Mouse (Mus musculus): ENCODE results near the gene Plk5. TPM values are rescaled to one million over a fixed set of nuclear protein-coding genes. Genes with fewer than 3 reads are reported as not detected.
A peak's percentile ranks its signal among the peaks of the same experiment; 100 is the strongest.

The Plk5 gene
- total and polyA plus RNA-seq, 2 experiments from 2014 or later: 7.4 to 12.9 TPM

DNA sequence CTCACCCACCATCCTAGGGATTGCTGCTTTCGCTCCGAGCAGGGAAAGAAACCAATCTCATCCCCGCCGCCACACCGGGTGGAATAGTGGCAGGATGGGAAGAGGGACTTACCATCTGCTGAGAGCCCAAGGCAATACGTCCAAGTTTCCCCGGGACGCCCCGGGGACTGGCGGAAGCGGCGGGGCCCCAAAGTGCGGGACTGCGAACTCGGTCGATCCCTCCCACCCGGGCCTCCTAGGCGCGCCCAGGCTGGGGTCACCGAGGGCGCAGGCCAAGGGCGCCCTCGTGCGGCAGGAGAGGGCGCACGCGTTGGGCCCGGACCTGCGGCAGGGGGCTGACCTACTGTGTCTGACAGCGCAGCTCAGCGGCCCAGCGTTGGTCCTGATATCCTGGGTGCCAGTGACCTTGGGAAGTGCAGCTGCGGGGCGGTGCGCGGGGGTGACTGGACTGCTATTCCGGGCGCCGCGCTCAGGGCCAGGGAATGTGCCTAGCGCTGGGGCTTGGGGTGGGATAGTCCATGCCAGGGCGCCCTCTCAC lies 7.9 kb upstream of the Plk5 start, which contains the start of gene Adamtsl5:
Gene Adamtsl5, minus strand, starts transcription at position 169 of the 538 bp plus-strand sequence.
- TF ChIP-seq CTCF (IDR thresholded peaks at IDR 0.05; ENCODE audit: low read depth): peak; percentile 51
- WGBS: 2% methylated on average over 42 of the region's 42 CpGs
- Histone ChIP-seq H3K36me3 (ENCODE audit: insufficient read depth) (no peaks in the 10 kb centered on the region), H3K9ac (no peak within 1 kb of the TSS), H3K4me1 (ENCODE audit: insufficient read depth) (peaks cover 4% of the 10 kb centered on the region; the same call in 1 of the 2 replicates), H3K27me3 (ENCODE audit: insufficient read depth, low read length) (peaks cover 79% of the 10 kb centered on the region), H3K4me2 (ENCODE audit: low read depth) (peak within 1 kb of the TSS; percentile 6), H3K4me3 (ENCODE audit: low read depth, low read length) (no peak within 1 kb of the TSS), H3K9me3 (ENCODE audit: low read length) (no peaks in the 10 kb centered on the region), H3K27ac (ENCODE audit: low read depth, low read length) (no peak within 1 kb of the TSS)
- ATAC-seq: peak; percentile 23; the same call in 1 of the 2 replicates
- DNase-seq: no peak

DNA sequence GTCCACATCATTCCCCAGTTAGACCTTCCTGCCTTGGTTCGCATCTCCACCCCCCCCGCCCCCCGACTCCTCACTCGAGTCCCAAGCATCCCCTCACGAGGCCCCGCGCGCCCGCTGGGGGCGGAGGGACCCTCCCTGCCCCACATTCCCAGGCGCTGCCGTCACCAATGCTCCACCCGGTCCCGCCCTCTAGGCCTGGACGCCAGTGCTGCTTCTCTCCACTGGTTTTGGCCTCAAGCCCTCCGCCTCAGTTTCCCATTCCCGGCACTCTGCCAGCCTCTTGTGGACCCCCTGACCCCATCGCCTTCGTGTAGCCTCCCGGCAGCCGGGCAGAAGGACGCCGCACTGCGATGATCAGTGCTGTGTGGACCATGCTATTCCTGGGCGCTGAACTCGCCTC lies 7.3 kb upstream of the Plk5 start:
- DNase-seq (no peak), ATAC-seq (no peak)
- Histone ChIP-seq H3K27ac (ENCODE audit: low read depth, low read length) (no peak overlapping the region), H3K9me3 (ENCODE audit: low read length) (no peaks in the 10 kb centered on the region), H3K4me1 (ENCODE audit: insufficient read depth) (no peaks in the 10 kb centered on the region), H3K36me3 (ENCODE audit: insufficient read depth) (no peaks in the 10 kb centered on the region), H3K27me3 (ENCODE audit: insufficient read depth, low read length) (peaks cover 74% of the 10 kb centered on the region), H3K4me3 (ENCODE audit: low read depth, low read length) (no peak overlapping the region), H3K4me2 (ENCODE audit: low read depth) (no peak overlapping the region), H3K9ac (no peak overlapping the region)
- WGBS: 12% methylated on average over 26 of the region's 26 CpGs
- TF ChIP-seq CTCF (IDR thresholded peaks at IDR 0.05; ENCODE audit: low read depth): no peak

DNA sequence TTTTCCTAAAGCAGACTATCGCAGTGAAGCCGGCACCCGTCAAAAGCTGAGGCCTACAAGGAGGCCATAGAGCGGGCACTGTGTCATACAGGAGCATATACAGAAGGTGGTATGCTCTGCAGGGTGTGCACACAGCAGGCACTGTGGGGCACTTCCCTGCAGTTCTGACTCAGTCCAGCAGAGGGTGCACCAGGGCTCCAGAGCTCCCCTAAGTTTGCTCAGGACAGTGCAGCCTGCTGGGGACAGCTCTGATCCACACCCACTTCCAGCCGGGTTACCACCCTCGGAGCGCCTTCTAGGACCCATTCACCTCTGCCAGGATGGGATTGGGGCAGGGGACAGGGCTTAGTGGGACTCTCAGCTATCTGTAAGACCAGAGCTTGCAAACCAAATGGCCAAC lies 6.0 kb upstream of the Plk5 start:
- WGBS: 3% methylated on average over 7 of the region's 7 CpGs
- ATAC-seq: peak; percentile 88

DNA sequence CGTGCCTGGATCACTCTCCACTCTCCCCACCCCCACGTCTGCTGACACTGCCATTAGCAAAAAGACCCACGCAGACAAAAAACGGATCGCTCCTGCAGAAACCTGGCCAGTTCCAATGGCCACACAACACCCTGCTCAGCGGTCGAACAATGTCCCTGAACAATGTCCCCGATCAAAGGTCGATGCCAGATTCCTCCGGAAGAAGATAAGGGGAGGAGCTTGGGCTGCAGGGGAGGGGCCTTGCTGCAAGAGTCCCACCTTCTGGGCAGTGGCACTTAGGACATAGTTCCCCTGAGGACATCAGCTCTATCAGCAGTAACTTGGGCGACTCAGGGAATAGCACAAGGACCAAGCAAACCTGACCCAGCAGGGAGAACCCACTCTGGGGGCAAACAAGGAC lies 4.4 kb upstream of the Plk5 start:
- TF ChIP-seq CTCF (IDR thresholded peaks at IDR 0.05; ENCODE audit: low read depth): no peak
- no peak overlapping the region for H3K4me2 ChIP-seq (ENCODE audit: low read depth)
- no peak overlapping the region for H3K9ac ChIP-seq
- no peaks in the 10 kb centered on the region for H3K9me3 ChIP-seq (ENCODE audit: low read length)
- H3K27me3 ChIP-seq (ENCODE audit: insufficient read depth, low read length): peaks cover 67% of the 10 kb centered on the region
- ATAC-seq: no peak
- DNase-seq: no peak
- no peak overlapping the region for H3K27ac ChIP-seq (ENCODE audit: low read depth, low read length)
- H3K36me3 ChIP-seq (ENCODE audit: insufficient read depth): no peaks in the 10 kb centered on the region
- no peaks in the 10 kb centered on the region for H3K4me1 ChIP-seq (ENCODE audit: insufficient read depth)
- H3K4me3 ChIP-seq (ENCODE audit: low read depth, low read length): no peak overlapping the region
- 22% methylated on average over 11 of the region's 11 CpGs for WGBS

More for the DNA sequence above, 6.0 kb upstream of the Plk5 start:
- Histone ChIP-seq H3K27me3 (ENCODE audit: insufficient read depth, low read length) (peaks cover 62% of the 10 kb centered on the region), H3K4me3 (ENCODE audit: low read depth, low read length) (no peak overlapping the region), H3K9ac (no peak overlapping the region), H3K9me3 (ENCODE audit: low read length) (no peaks in the 10 kb centered on the region), H3K4me2 (ENCODE audit: low read depth) (no peak overlapping the region), H3K27ac (ENCODE audit: low read depth, low read length) (no peak overlapping the region), H3K4me1 (ENCODE audit: insufficient read depth) (no peaks in the 10 kb centered on the region), H3K36me3 (ENCODE audit: insufficient read depth) (no peaks in the 10 kb centered on the region)
- TF ChIP-seq CTCF (IDR thresholded peaks at IDR 0.05; ENCODE audit: low read depth): peak; percentile 95
- peak; percentile 85 for DNase-seq

DNA sequence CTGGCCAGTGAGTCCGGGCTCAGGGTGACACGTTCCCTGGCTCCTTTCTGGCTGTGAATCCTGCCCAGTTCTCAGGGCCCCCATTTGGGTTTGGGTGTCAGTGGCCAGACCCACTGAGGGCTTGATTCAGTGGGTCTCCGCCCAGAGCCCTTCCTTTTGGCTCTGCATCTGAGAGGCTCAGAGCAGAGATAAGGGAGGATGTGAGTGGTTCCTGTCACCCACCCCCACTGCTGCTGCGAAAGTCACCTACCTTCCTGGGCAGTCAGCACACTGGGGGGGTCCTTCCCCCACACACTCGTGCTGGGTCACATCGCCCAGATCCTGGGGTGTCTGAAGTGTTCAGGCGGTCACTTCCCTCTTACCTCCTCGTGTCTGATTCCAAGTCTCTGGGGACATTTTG lies 3.5 kb upstream of the Plk5 start:
- 70% methylated on average over 8 of the region's 8 CpGs for WGBS
- H3K4me1 ChIP-seq (ENCODE audit: insufficient read depth): no peaks in the 10 kb centered on the region
- no peaks in the 10 kb centered on the region for H3K9me3 ChIP-seq (ENCODE audit: low read length)
- H3K27ac ChIP-seq (ENCODE audit: low read depth, low read length): no peak overlapping the region
- H3K4me3 ChIP-seq (ENCODE audit: low read depth, low read length): no peak overlapping the region
- no peak for ATAC-seq
- no peak overlapping the region for H3K4me2 ChIP-seq (ENCODE audit: low read depth)
- no peaks in the 10 kb centered on the region for H3K36me3 ChIP-seq (ENCODE audit: insufficient read depth)
- no peak for TF ChIP-seq CTCF (IDR thresholded peaks at IDR 0.05; ENCODE audit: low read depth)
- DNase-seq: no peak
- H3K27me3 ChIP-seq (ENCODE audit: insufficient read depth, low read length): peaks cover 68% of the 10 kb centered on the region
- no peak overlapping the region for H3K9ac ChIP-seq

DNA sequence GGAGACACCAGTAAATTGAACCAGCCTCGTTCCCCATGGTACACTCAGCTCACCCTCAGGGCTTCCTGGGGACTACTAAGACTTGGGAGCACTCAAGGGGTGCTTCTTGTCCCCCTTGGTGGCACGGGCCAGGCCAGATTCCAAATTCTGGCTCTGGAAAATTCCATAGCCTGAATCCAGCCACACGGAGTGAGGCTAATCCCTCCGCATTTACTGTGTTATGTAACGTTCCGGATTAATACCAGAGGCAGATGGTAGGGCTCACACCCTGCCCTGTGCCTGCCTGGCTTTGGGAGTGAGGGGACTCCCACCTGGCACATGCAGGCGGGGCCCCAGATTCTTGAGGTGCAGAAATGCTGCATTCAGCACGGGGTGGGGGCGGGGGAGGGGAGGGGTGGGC lies 828 bp upstream of the Plk5 start:
- H3K27ac ChIP-seq (ENCODE audit: low read depth, low read length): no peak overlapping the region
- H3K4me1 ChIP-seq (ENCODE audit: insufficient read depth): no peaks in the 10 kb centered on the region
- no peak overlapping the region for H3K4me2 ChIP-seq (ENCODE audit: low read depth)
- TF ChIP-seq CTCF (IDR thresholded peaks at IDR 0.05; ENCODE audit: low read depth): no peak
- peaks cover 64% of the 10 kb centered on the region for H3K27me3 ChIP-seq (ENCODE audit: insufficient read depth, low read length)
- no peak overlapping the region for H3K4me3 ChIP-seq (ENCODE audit: low read depth, low read length)
- DNase-seq: no peak
- 8% methylated on average over 9 of the region's 9 CpGs for WGBS
- H3K9me3 ChIP-seq (ENCODE audit: low read length): no peaks in the 10 kb centered on the region
- no peak for ATAC-seq
- H3K36me3 ChIP-seq (ENCODE audit: insufficient read depth): no peaks in the 10 kb centered on the region
- no peak overlapping the region for H3K9ac ChIP-seq

DNA sequence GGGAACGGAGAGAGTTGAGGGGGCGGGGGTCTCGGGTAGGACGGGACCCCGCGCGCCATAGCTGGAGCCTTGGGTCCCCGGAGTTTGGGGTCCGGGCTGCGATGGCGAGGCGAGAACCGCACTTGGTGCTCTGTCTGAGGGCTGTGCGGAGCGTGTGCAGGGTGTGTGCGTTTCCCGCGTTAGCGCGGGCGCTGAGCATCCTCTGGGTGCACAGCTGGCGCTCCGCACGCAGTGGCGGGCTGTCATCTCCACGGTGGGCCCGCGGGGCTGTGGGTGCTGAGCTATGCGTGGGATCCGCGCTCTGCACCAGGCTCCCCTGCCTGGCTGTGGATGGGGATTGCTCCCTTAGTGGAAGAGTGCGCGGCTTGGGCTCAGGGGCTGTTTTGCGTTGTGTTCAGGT lies 478 bp downstream of the Plk5 start:
- TF ChIP-seq CTCF (IDR thresholded peaks at IDR 0.05; ENCODE audit: low read depth): no peak
- Histone ChIP-seq H3K9ac (peak overlapping the region; percentile 33; the same call in 1 of the 2 replicates), H3K4me1 (ENCODE audit: insufficient read depth) (no peaks in the 10 kb centered on the region), H3K27ac (ENCODE audit: low read depth, low read length) (no peak overlapping the region), H3K4me3 (ENCODE audit: low read depth, low read length) (peak overlapping the region; percentile 40), H3K27me3 (ENCODE audit: insufficient read depth, low read length) (peaks cover 55% of the 10 kb centered on the region), H3K4me2 (ENCODE audit: low read depth) (peak overlapping the region; percentile 71), H3K9me3 (ENCODE audit: low read length) (no peaks in the 10 kb centered on the region), H3K36me3 (ENCODE audit: insufficient read depth) (no peaks in the 10 kb centered on the region)
- 4% methylated on average over 32 of the region's 34 CpGs for WGBS
- ATAC-seq (peak; percentile 60), DNase-seq (no peak)

Data from forebrain, postnatal 0 days (tissue).